Mouse (Mus musculus) liver, embryonic 16.5 days (tissue): ENCODE data around the gene Slc32a1. TPM values are rescaled to one million over a fixed set of nuclear protein-coding genes. Genes with fewer than 3 reads are reported as not detected.

ENCODE experiments used
- microRNA counts: library from miRNA; unstranded; fragments of <30 nt; microRNA quantifications from one replicate; lab custom pipeline; 2016
- microRNA-seq: library from miRNA; unstranded; fragments of <30 nt; microRNA quantifications from one replicate; pipeline ENCODE4, GENCODE M21; 2016
- polyA plus RNA-seq: library from polyadenylated mRNA; unstranded; fragments of >200 nt; fragmentation: Nextera tagmentation; extraction: Ambion mirVana; gene quantifications from 2 replicates; pipeline ENCODE4 v1.2.1, GENCODE M21; 2015

Gene Slc32a1
- polyA plus RNA-seq, 1 experiment from 2014 or later = not detected

MicroRNAs within 50 kb of the gene (microRNA counts, 519-probe panel; counts per million panel counts)
- 1,923 counts per million, percentile 23 among the panel's probes with 10 or more counts for microRNA mmu-miR-3474 (lab: Ali Mortazavi, UCI)

Small RNA genes lying within 50 kb of the gene (microRNA-seq; reads per million reads assigned to microRNA genes)
- 3.7 reads per million, percentile 12 among the genes with 10 or more reads in this experiment for gene Mir3474

Other genes starting within 250 kb of the Slc32a1 start
- 1.2 and 2.6 TPM in 2 replicates for gene Snhg11, start 235.1 kb upstream of the Slc32a1 start, polyA plus RNA-seq
- gene Ralgapb, start 200.9 kb upstream of the Slc32a1 start, polyA plus RNA-seq = 4.4 and 4.7 TPM in 2 replicates
- not detected in 2 replicates for gene Adig, start 108.2 kb upstream of the Slc32a1 start, polyA plus RNA-seq
- not detected in 2 replicates for gene Arhgap40, start 98.0 kb upstream of the Slc32a1 start, polyA plus RNA-seq
- gene Actr5, start 14.1 kb downstream of the Slc32a1 start, polyA plus RNA-seq = 1.8 and 2.3 TPM in 2 replicates
- 1.6 TPM in 2 replicates for gene Ppp1r16b, start 54.6 kb downstream of the Slc32a1 start, polyA plus RNA-seq
- gene Fam83d, start 157.3 kb downstream of the Slc32a1 start, polyA plus RNA-seq = 15.4 and 16.1 TPM in 2 replicates
- gene Dhx35, start 184.0 kb downstream of the Slc32a1 start, polyA plus RNA-seq = 2.9 and 3.3 TPM in 2 replicates